Mouse (Mus musculus) limb, embryonic 12.5 days (tissue): Measurements from ENCODE around the gene Cntnap1. TPM values are rescaled to one million over a fixed set of nuclear protein-coding genes. Genes with fewer than 3 reads are reported as not detected.
"Not testable (repeated sequence)": the region's sequence is repeated elsewhere in the genome, so short reads cannot be mapped to it uniquely, and the experiment has no call there.

Source experiments
- ATAC-seq: fragments of 200-750 bp; cut with Nextera tagmentation; 2 replicates; pipeline ENCODE4 v1.8.0; 2017; ENCODE audit warnings: low read depth, moderate TSS enrichment; ENCODE audit not compliant: insufficient number of reproducible peaks, insufficient read depth, low FRiP score, low TSS enrichment
- H3K27ac ChIP-seq: fragments of 300-500 bp; sonication (generic); 2 replicates; pipeline ENCODE4 v1.5.1; 2016; ENCODE audit warnings: mild to moderate bottlenecking, moderate library complexity
- H3K27me3 ChIP-seq: fragments of 300-500 bp; sonication (generic); 2 replicates; pipeline ENCODE4 v1.6.1; 2016; ENCODE audit warnings: mild to moderate bottlenecking, moderate library complexity
- H3K36me3 ChIP-seq: fragments of 300-500 bp; sonication (generic); 2 replicates; pipeline ENCODE4 v1.6.1; 2016; ENCODE audit warnings: mild to moderate bottlenecking, moderate library complexity
- H3K4me1 ChIP-seq: fragments of 300-500 bp; sonication (generic); replicated peaks from 2 replicates; pipeline ENCODE4 v1.6.1; 2016
- H3K4me2 ChIP-seq: fragments of 300-500 bp; sonication (generic); 2 replicates; pipeline ENCODE4 v1.6.1; 2016; ENCODE audit warnings: mild to moderate bottlenecking, moderate library complexity
- H3K4me3 ChIP-seq: fragments of 300-500 bp; sonication (generic); replicated peaks from 2 replicates; pipeline ENCODE4 v1.5.1; 2016; ENCODE audit warnings: mild to moderate bottlenecking
- H3K9ac ChIP-seq: fragments of 300-500 bp; sonication (generic); replicated peaks from 2 replicates; pipeline ENCODE4 v1.6.1; 2016; ENCODE audit warnings: mild to moderate bottlenecking, moderate library complexity
- H3K9me3 ChIP-seq: fragments of 300-500 bp; sonication (generic); 2 replicates; pipeline ENCODE4 v1.6.1; 2016; ENCODE audit warnings: mild to moderate bottlenecking, moderate library complexity
- WGBS: fragments of 180-500 bp; shearing (Covaris S2); methylation state at CpG from one replicate; pipeline ENCODE4 v1.1.7; 2016; 5-methylcytosine and 5-hydroxymethylcytosine counted together
- polyA plus RNA-seq: library from polyadenylated mRNA; unstranded; fragments of >200 nt; fragmentation: Nextera tagmentation; extraction: Ambion mirVana; gene quantifications from 2 replicates; pipeline ENCODE4 v1.2.1, GENCODE M21; 2016

Cntnap1 gene
- polyA plus RNA-seq, 1 experiment from 2014 or later: 0.24 TPM

- ATAC-seq: no peak
- Histone ChIP-seq H3K4me3 (no peak overlapping the region), H3K4me2 (peak overlapping the region; percentile 1; the same call in 1 of the 2 replicates), H3K9me3 (no peaks in the 10 kb centered on the region), H3K27ac (peak overlapping the region; percentile 83), H3K9ac (no peak overlapping the region; the same call in 1 of the 2 replicates), H3K36me3 (no peaks in the 10 kb centered on the region), H3K4me1 (peaks cover 19% of the 10 kb centered on the region), H3K27me3 (no peaks in the 10 kb centered on the region)
- WGBS: 12% methylated on average over 9 of the region's 9 CpGs
These were observed 20.9 kb upstream of the Cntnap1 start for GRCm38 (mm10) chr11:101149178-101150105.

- Histone ChIP-seq H3K27ac (no peak overlapping the region), H3K4me1 (peaks cover 27% of the 10 kb centered on the region), H3K9ac (no peak overlapping the region), H3K27me3 (peaks cover 6% of the 10 kb centered on the region; the same call in 1 of the 2 replicates), H3K36me3 (no peaks in the 10 kb centered on the region), H3K9me3 (no peaks in the 10 kb centered on the region), H3K4me3 (no peak overlapping the region), H3K4me2 (no peak overlapping the region)
- 55% methylated on average over 2 of the region's 2 CpGs for WGBS
- ATAC-seq: no peak
These were observed 19.3 kb upstream of the Cntnap1 start for GRCm38 (mm10) chr11:101151063-101151462.

- Histone ChIP-seq H3K4me2 (no peak overlapping the region), H3K36me3 (no peaks in the 10 kb centered on the region), H3K27ac (no peak overlapping the region), H3K4me3 (no peak overlapping the region), H3K4me1 (peaks cover 30% of the 10 kb centered on the region), H3K9me3 (no peaks in the 10 kb centered on the region), H3K27me3 (peaks cover 13% of the 10 kb centered on the region; the same call in 1 of the 2 replicates), H3K9ac (no peak overlapping the region)
- no peak for ATAC-seq
- 77% methylated on average over 1 of the region's 1 CpGs for WGBS
These were observed 17.5 kb upstream of the Cntnap1 start for GRCm38 (mm10) chr11:101152825-101153224.

GRCm38 (mm10) chr11:101154648-101155047, 15.7 kb upstream of the Cntnap1 start:
- no peak overlapping the region for H3K4me3 ChIP-seq
- ATAC-seq: no peak
- no peaks in the 10 kb centered on the region for H3K9me3 ChIP-seq
- H3K36me3 ChIP-seq: no peaks in the 10 kb centered on the region
- H3K9ac ChIP-seq: no peak overlapping the region
- H3K27me3 ChIP-seq: peaks cover 13% of the 10 kb centered on the region; the same call in 1 of the 2 replicates
- no peak overlapping the region for H3K27ac ChIP-seq
- H3K4me1 ChIP-seq: peaks cover 16% of the 10 kb centered on the region
- no peak overlapping the region for H3K4me2 ChIP-seq

- peak overlapping the region; percentile 73; the same call in 1 of the 2 replicates for H3K4me2 ChIP-seq
- H3K9ac ChIP-seq: no peak overlapping the region
- H3K27me3 ChIP-seq: peaks cover 13% of the 10 kb centered on the region; the same call in 1 of the 2 replicates
- no peaks in the 10 kb centered on the region for H3K9me3 ChIP-seq
- H3K36me3 ChIP-seq: no peaks in the 10 kb centered on the region
- H3K4me1 ChIP-seq: peaks cover 14% of the 10 kb centered on the region
- H3K4me3 ChIP-seq: peak overlapping the region; percentile 44; the same call in 1 of the 2 replicates
- 67% methylated on average over 6 of the region's 6 CpGs for WGBS
- no peak for ATAC-seq
- no peak overlapping the region for H3K27ac ChIP-seq
These were observed 15.2 kb upstream of the Cntnap1 start for GRCm38 (mm10) chr11:101155151-101155550.

- Histone ChIP-seq H3K4me3 (peak within 1 kb of the TSS; percentile 44), H3K27me3 (peaks cover 14% of the 10 kb centered on the region; the same call in 1 of the 2 replicates), H3K4me2 (peak within 1 kb of the TSS; percentile 73), H3K9ac (peak within 1 kb of the TSS; percentile 52), H3K4me1 (peaks cover 14% of the 10 kb centered on the region), H3K27ac (peak within 1 kb of the TSS; percentile 62; the same call in 1 of the 2 replicates), H3K9me3 (no peaks in the 10 kb centered on the region), H3K36me3 (no peaks in the 10 kb centered on the region)
- ATAC-seq: peak; percentile 78
- 2% methylated on average over 36 of the region's 36 CpGs for WGBS
These were observed 14.5 kb upstream of the Cntnap1 start, which contains the start of gene Tubg2 for GRCm38 (mm10) chr11:101155728-101156371. Gene Tubg2 (plus strand): TSS chr11:101155907.

GRCm38 (mm10) chr11:101160151-101160550, 10.2 kb upstream of the Cntnap1 start:
- WGBS: 71% methylated on average over 10 of the region's 10 CpGs
- not testable (repeated sequence) for H3K4me3 ChIP-seq, ATAC-seq, H3K9me3 ChIP-seq, H3K9ac ChIP-seq, H3K27ac ChIP-seq, H3K4me2 ChIP-seq
- Histone ChIP-seq H3K27me3 (peaks cover 54% of the 10 kb centered on the region), H3K4me1 (peaks cover 31% of the 10 kb centered on the region), H3K36me3 (peaks cover 14% of the 10 kb centered on the region; the same call in 1 of the 2 replicates)

- not testable (repeated sequence) for H3K4me2 ChIP-seq, H3K27ac ChIP-seq, ATAC-seq, H3K4me3 ChIP-seq, H3K9me3 ChIP-seq, H3K9ac ChIP-seq
- Histone ChIP-seq H3K36me3 (peaks cover 14% of the 10 kb centered on the region; the same call in 1 of the 2 replicates), H3K4me1 (peaks cover 23% of the 10 kb centered on the region), H3K27me3 (peaks cover 61% of the 10 kb centered on the region)
- 75% methylated on average over 8 of the region's 8 CpGs for WGBS
These were observed 9.3 kb upstream of the Cntnap1 start for GRCm38 (mm10) chr11:101160981-101161505.

- H3K4me1 ChIP-seq: peaks cover 18% of the 10 kb centered on the region
- H3K4me3 ChIP-seq: no peak overlapping the region
- no peaks in the 10 kb centered on the region for H3K9me3 ChIP-seq
- ATAC-seq: no peak
- peaks cover 61% of the 10 kb centered on the region for H3K27me3 ChIP-seq
- no peak overlapping the region for H3K4me2 ChIP-seq
- no peak overlapping the region for H3K9ac ChIP-seq
- 86% methylated on average over 15 of the region's 15 CpGs for WGBS
- peaks cover 14% of the 10 kb centered on the region; the same call in 1 of the 2 replicates for H3K36me3 ChIP-seq
- H3K27ac ChIP-seq: no peak overlapping the region
These were observed 8.8 kb upstream of the Cntnap1 start for GRCm38 (mm10) chr11:101161551-101161950.

GRCm38 (mm10) chr11:101162301-101162700, 8.0 kb upstream of the Cntnap1 start:
- Histone ChIP-seq H3K27me3 (peaks cover 66% of the 10 kb centered on the region), H3K36me3 (peaks cover 15% of the 10 kb centered on the region; the same call in 1 of the 2 replicates), H3K27ac (no peak overlapping the region), H3K4me2 (no peak overlapping the region), H3K9ac (no peak overlapping the region), H3K9me3 (no peaks in the 10 kb centered on the region), H3K4me3 (no peak overlapping the region), H3K4me1 (peaks cover 18% of the 10 kb centered on the region)
- no peak for ATAC-seq
- 51% methylated on average over 5 of the region's 5 CpGs for WGBS

GRCm38 (mm10) chr11:101162772-101163171, 7.6 kb upstream of the Cntnap1 start:
- Histone ChIP-seq H3K4me3 (no peak overlapping the region), H3K27ac (no peak overlapping the region), H3K9ac (no peak overlapping the region), H3K36me3 (peaks cover 20% of the 10 kb centered on the region; the same call in 1 of the 2 replicates), H3K9me3 (no peaks in the 10 kb centered on the region), H3K4me1 (peaks cover 18% of the 10 kb centered on the region), H3K4me2 (no peak overlapping the region), H3K27me3 (peaks cover 70% of the 10 kb centered on the region)
- WGBS: 51% methylated on average over 5 of the region's 5 CpGs
- no peak for ATAC-seq
